Mouse (Mus musculus): ENCODE data around the gene Dennd1a. TPM values are rescaled to one million over a fixed set of nuclear protein-coding genes. Genes with fewer than 3 reads are reported as not detected.

The Dennd1a gene
- total RNA-seq, 2 experiments from 2014 or later = 17.9 to 26.2 TPM

- no peak for ATAC-seq (replicated peaks; ENCODE audit: low FRiP score, poor library complexity, severe bottlenecking)
Measured at GRCm38 (mm10) chr2:38068171-38068572, 219.0 kb downstream of the Dennd1a start.

- no peak for ATAC-seq (replicated peaks; ENCODE audit: low FRiP score, poor library complexity, severe bottlenecking)
Measured at GRCm38 (mm10) chr2:38065914-38066313, 221.3 kb downstream of the Dennd1a start.

- ATAC-seq (replicated peaks; ENCODE audit: low FRiP score, poor library complexity, severe bottlenecking) = no peak
Measured at GRCm38 (mm10) chr2:38064266-38064665, 222.9 kb downstream of the Dennd1a start.

- ATAC-seq (replicated peaks; ENCODE audit: low FRiP score, poor library complexity, severe bottlenecking) = no peak
Measured at GRCm38 (mm10) chr2:38062156-38062555, 225.0 kb downstream of the Dennd1a start.

GRCm38 (mm10) chr2:38061474-38061873, 225.7 kb downstream of the Dennd1a start:
- ATAC-seq (replicated peaks; ENCODE audit: low FRiP score, poor library complexity, severe bottlenecking) = no peak

- no peak for ATAC-seq (replicated peaks; ENCODE audit: low FRiP score, poor library complexity, severe bottlenecking)
Measured at GRCm38 (mm10) chr2:38052440-38052839, 234.8 kb downstream of the Dennd1a start.

GRCm38 (mm10) chr2:38051485-38052085, 235.6 kb downstream of the Dennd1a start:
- ATAC-seq (replicated peaks; ENCODE audit: low FRiP score, poor library complexity, severe bottlenecking) = no peak

- ATAC-seq (replicated peaks; ENCODE audit: low FRiP score, poor library complexity, severe bottlenecking) = no peak
Measured at GRCm38 (mm10) chr2:38048996-38049395, 238.2 kb downstream of the Dennd1a start.

- ATAC-seq (replicated peaks; ENCODE audit: low FRiP score, poor library complexity, severe bottlenecking) = no peak
Measured at GRCm38 (mm10) chr2:38045286-38045685, 241.9 kb downstream of the Dennd1a start.

- ATAC-seq (replicated peaks; ENCODE audit: low FRiP score, poor library complexity, severe bottlenecking) = no peak
Measured at GRCm38 (mm10) chr2:38040845-38041244, 246.3 kb downstream of the Dennd1a start.

- no peak for ATAC-seq (replicated peaks; ENCODE audit: low FRiP score, poor library complexity, severe bottlenecking)
Measured at GRCm38 (mm10) chr2:38039621-38040020, 247.6 kb downstream of the Dennd1a start.

GRCm38 (mm10) chr2:38028317-38028716, 258.9 kb downstream of the Dennd1a start:
- no peak for ATAC-seq (replicated peaks; ENCODE audit: low FRiP score, poor library complexity, severe bottlenecking)

- no peak for ATAC-seq (replicated peaks; ENCODE audit: low FRiP score, poor library complexity, severe bottlenecking)
Measured at GRCm38 (mm10) chr2:38025615-38026014, 261.6 kb downstream of the Dennd1a start.

GRCm38 (mm10) chr2:38023741-38024130, 263.5 kb downstream of the Dennd1a start:
- no peak for ATAC-seq (replicated peaks; ENCODE audit: low FRiP score, poor library complexity, severe bottlenecking)

- no peak for ATAC-seq (replicated peaks; ENCODE audit: low FRiP score, poor library complexity, severe bottlenecking)
Measured at GRCm38 (mm10) chr2:38023054-38023740, 264.0 kb downstream of the Dennd1a start.

- ATAC-seq (replicated peaks; ENCODE audit: low FRiP score, poor library complexity, severe bottlenecking) = no peak
Measured at GRCm38 (mm10) chr2:38021166-38021565, 266.0 kb downstream of the Dennd1a start.

GRCm38 (mm10) chr2:38014702-38015101, 272.5 kb downstream of the Dennd1a start:
- no peak for ATAC-seq (replicated peaks; ENCODE audit: low FRiP score, poor library complexity, severe bottlenecking)

GRCm38 (mm10) chr2:38013839-38014365, 273.3 kb downstream of the Dennd1a start:
- ATAC-seq (replicated peaks; ENCODE audit: low FRiP score, poor library complexity, severe bottlenecking) = no peak

GRCm38 (mm10) chr2:38007238-38007637, 280.0 kb downstream of the Dennd1a start:
- no peak for ATAC-seq (replicated peaks; ENCODE audit: low FRiP score, poor library complexity, severe bottlenecking)

GRCm38 (mm10) chr2:38003183-38003680, 284.0 kb downstream of the Dennd1a start:
- ATAC-seq (replicated peaks; ENCODE audit: low FRiP score, poor library complexity, severe bottlenecking) = no peak

- ATAC-seq (replicated peaks; ENCODE audit: low FRiP score, poor library complexity, severe bottlenecking) = no peak
Measured at GRCm38 (mm10) chr2:38001004-38001403, 286.2 kb downstream of the Dennd1a start.

Measured in erythroblast, adult 5-6 weeks (primary cell).